Mouse (Mus musculus) fat pad, adult 2 months (tissue): ENCODE results near the gene Glrb.

ENCODE experiments used
- DNase-seq: peaks from one replicate; pipeline ENCODE4 v3.0.0-alpha.2; 2011; ENCODE audit warnings: low read depth, low spot score; ENCODE audit errors: extremely low read depth

Gene Glrb

DNA sequence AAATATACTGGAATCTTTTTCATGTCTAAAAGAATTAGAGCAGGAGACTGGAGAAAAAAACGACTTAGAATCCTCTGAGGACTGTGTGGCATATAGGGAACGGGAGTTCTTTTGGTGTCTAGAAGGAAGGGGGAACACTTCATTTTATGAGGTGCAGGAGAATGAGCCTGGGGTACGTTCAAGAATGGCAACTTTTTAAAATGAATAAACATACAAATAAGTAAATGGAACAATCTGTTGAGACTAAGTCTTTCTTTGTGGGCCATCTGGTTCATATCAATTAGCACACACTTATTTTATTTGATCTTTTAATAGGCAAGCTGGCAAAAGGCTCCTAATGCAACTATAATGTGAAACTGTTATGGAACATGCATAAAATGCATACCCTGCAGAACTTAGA, 75.9 kb downstream of the Glrb start:
- DNase-seq = no peak

DNA sequence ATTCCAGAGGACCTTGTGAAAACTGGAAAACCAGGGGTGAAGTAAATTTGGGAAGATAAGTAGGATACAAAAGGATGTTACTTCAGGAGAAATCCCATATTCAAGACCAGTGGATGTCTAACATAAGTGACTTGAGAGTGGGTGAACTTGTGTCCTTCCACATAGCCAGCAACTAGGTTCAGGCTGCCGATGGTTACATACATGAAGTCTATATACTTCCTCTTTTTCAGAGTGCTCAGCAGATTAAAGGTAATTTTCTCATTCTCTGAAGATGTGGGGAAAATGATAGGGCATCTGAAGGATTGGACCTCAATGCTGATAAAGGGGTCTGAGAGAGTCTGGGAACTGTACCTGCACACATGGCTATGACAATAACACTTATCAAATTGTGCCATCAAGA, 89.5 kb downstream of the Glrb start:
- no peak for DNase-seq

GRCm38 (mm10) chr3:80818619-80819018, 94.8 kb downstream of the Glrb start:
- DNase-seq = no peak

DNA sequence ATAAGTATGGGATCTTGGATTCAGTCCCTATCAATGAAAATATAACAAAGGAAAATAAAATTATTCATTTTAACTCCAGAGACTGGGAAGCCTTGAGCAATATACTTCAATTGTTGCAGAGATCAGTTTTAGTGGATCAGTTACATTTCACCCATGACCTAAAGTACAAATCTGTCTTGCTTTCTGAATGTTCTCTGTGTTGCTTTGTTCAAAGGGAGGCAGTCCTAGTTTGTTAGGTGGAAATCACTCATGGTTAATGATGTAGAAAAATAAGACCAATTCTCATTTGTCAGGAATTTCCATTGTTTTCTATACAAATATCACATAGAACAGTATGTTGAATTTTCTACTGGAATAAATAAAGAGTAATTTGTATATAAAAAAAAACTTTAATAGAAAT, 99.7 kb downstream of the Glrb start:
- DNase-seq = no peak

DNA sequence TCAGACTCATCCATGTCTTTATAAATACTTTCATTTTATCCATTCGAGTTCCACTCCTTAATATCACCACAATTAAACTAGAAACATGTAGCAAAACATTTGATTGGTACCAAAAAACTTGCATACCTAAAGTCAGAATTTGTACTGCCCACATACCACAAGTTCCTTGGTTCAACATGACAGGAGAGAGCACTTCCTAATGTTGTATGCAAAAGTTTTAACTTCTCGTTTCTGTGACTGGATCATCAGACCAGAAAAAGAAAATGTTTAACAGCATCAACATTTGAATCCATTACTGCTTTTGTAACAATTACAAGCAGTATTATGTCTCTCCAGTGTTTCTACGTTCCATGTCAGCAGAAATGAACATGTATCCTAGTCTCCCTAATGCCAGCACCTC, 101.2 kb downstream of the Glrb start:
- DNase-seq = no peak

GRCm38 (mm10) chr3:80805327-80805726, 108.1 kb downstream of the Glrb start:
- no peak for DNase-seq

DNA sequence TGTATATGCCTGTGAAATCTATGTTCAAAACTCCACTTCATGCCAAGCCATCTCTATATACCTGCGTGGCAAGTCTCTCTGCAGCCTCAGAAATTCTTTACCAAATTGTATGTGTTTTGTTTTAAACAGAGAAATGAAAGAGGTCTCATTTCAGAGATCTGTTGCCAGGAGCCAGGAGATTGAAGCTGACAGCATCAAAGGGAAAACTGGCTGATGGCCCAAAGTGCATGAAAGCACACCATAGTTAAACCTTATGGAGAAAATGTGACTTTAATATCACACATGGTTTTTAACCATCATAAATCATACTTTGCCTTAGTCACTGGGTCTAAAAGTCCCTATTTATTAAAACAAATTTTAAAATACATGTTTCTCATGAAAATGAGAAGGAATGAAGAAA, 109.6 kb downstream of the Glrb start:
- no peak for DNase-seq

GRCm38 (mm10) chr3:80803211-80803610, 110.2 kb downstream of the Glrb start:
- no peak for DNase-seq

GRCm38 (mm10) chr3:80802596-80803081, 110.8 kb downstream of the Glrb start, which contains the start of gene Gria2:
Gene Gria2, minus strand, starts transcription at chr3:80802835.
- DNase-seq = no peak

DNA sequence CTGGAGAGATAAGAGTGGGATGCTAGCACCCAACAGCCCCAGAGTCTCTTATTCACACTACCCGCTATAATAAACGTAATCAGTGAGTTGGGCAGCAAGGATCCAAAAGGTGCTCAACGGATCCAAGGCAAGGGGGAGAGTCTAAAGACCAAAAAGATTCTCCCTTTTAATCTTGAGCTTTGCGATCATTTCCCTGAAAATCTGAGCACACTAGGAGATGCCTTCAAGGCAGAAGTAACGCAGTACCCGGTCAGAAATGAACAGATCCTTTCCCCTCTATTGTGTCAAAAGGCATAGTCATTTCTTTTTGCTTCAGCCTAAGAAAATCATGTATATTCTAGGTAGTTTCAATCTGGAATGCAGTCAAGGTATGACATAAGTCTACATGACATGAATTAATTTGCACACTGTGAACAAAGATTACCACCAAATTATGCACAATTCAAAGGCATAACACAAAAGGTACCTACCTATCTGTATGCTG, 111.6 kb downstream of the Glrb start:
- no peak for DNase-seq

- DNase-seq = no peak
These were observed 112.2 kb downstream of the Glrb start for GRCm38 (mm10) chr3:80800995-80801826.

DNA sequence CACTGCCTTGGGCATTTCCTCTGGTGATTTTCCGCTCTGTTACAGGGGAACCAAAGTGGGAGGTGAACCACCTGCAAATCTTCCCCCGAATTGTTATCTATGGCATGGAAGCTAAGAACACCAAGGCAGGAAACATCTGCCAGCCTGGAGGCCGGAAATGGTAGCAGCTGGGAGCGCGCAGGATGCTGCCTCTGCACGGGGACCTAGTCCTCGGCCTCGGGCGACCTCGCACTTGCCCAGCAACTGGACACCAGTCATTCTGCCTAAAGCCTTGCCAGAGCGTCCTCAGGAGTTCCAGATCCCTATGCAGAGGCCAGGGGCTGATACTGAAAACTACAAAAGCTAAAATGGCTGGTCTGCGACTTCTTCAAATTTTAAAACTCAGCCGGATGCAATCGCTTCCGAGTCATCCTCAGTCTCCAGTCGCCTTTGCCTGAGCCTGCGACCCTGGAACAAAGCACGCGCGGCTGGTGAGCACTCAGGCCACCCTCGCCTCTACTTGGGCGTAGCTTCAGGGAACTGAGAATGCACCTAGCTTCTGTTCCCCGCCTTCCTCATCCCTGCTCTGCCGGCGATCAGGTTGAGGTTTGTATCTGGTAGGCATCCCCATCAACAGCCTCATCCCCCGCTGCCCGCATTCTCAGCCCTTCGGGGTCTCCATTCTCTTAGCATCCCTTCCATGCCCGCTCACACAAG, 113.0 kb downstream of the Glrb start:
- DNase-seq = no peak

- DNase-seq = no peak
These were observed 115.5 kb downstream of the Glrb start for GRCm38 (mm10) chr3:80797935-80798334.

DNA sequence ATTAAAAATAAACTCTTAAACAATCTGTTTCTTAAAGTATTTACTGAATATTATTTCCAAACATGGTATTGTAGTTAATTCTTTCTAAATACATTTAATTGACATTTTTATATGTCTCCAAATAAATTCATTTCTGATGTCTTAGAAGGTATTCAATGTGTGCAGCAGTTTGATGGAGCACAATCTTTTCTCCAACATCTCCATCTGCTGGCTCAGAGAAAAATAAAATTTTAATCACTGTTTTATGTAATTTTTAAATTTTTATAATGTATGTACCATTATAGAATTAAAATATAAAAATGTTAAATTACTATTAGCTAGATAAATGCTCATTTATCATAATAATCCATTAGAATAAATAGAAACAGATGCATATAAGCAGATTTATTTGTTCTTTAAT, 116.7 kb downstream of the Glrb start:
- no peak for DNase-seq

DNA sequence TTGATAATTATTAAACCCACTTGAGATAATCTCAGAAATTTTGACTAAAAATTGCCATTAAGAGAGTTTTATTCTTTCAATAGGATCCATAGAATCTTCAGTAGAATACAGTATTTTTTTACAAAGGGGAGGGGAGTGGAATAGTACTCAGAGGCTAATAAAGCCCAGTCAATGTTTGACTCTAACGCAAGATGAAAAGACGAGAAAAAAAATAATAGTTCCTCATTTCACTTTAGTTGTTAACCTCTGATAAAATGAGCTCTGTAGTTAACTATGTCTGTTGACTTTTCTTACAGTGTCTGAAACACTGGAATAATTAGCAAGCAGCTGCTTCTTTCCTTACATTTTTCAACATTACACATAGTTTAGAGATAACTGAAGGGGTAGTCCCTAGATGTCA, 118.2 kb downstream of the Glrb start:
- no peak for DNase-seq
